In the genomic region with DNA sequence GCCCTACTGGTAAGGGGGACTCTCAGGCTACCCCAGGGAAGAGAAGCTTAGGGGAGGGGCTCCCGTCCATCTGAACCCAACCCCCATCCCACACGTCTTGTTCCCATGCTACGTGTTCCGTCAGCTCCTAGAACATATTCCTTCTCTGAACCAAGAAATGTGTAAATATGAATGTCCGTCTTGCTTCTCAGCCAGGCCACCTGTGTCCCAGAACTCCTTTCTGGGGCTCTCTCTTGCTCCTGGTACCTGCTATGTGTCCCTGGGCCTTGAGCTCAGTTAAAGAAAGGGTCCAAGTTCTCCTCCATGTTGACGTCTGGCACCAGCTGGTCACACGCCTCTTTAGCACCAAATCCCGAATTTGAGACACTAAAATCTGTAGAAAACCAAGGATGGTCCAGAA, we compare ENCODE assay signal across 22 mouse cellular contexts. TPM values are rescaled to one million over a fixed set of nuclear protein-coding genes. Genes with fewer than 3 reads are reported as not detected.
A peak's percentile ranks its signal among the peaks of the same experiment; 100 is the strongest.
DNase-seq lines count a peak whose midpoint lies in the region; ATAC-seq lines count a peak whose summit lies in the region.
"Had no signal": no experiment of that assay in that cellular context is flagged by ENCODE, and none has a peak within 500 bp of the region (broad histone marks: within the 10 kb centered on the region; RNA-seq: fewer than 3 reads in every experiment).

No protein-coding gene starts in this region.

- DNase-seq in heart, adult 11 months = peak; percentile 81
- no peak for DNase-seq in heart, postnatal 10 days
- peak; percentile 54 for DNase-seq in midbrain, embryonic 11.5 days (ENCODE audit: low spot score, missing footprints)
- peak; percentile 1 for DNase-seq in induced T-regulatory cell, adult 2 months (ENCODE audit: low read depth)
- no peak for DNase-seq in adrenal gland, postnatal 4 days (ENCODE audit: low spot score in 2 of 2)
- DNase-seq: adrenal gland, adult 2 months; adrenal gland, adult 8-10 months; adrenal gland, postnatal 10 days; adrenal gland, postnatal 14 days; adrenal gland, postnatal 25 days; adrenal gland, postnatal 36 days; B cell, adult 2 months; cerebellum, adult 11 months; cerebellum, adult 11-12 months; cerebellum, adult 18-20 months; cerebellum, adult 2 months had no signal

- no peaks in the 10 kb centered on the region for H3K9me3 ChIP-seq in midbrain, embryonic 11.5 days (ENCODE audit: control insufficient read depth, low read length)
- H3K9me3 ChIP-seq in midbrain, embryonic 13.5 days = no peaks in the 10 kb centered on the region

- H3K4me2 ChIP-seq in midbrain, embryonic 11.5 days = no peak overlapping the region
- no peak overlapping the region for H3K4me2 ChIP-seq in midbrain, embryonic 13.5 days (replicated peaks)

- peaks cover 5% of the 10 kb centered on the region for H3K36me3 ChIP-seq in midbrain, embryonic 11.5 days (ENCODE audit: control insufficient read depth, insufficient read depth, low read length)
- H3K36me3 ChIP-seq in midbrain, embryonic 13.5 days = peaks cover 84% of the 10 kb centered on the region
- H3K36me3 ChIP-seq: G1E had no signal

- H3K27ac ChIP-seq in midbrain, embryonic 11.5 days (ENCODE audit: low read depth, low read length) = no peak overlapping the region
- H3K27ac ChIP-seq in midbrain, embryonic 13.5 days = no peak overlapping the region

- H3K4me1 ChIP-seq in midbrain, embryonic 11.5 days (ENCODE audit: control insufficient read depth, insufficient read depth, low read length) = no peaks in the 10 kb centered on the region
- no peaks in the 10 kb centered on the region; the same call in 1 of the 2 replicates for H3K4me1 ChIP-seq in midbrain, embryonic 13.5 days (replicated peaks)

- no peaks in the 10 kb centered on the region for H3K27me3 ChIP-seq in midbrain, embryonic 11.5 days (ENCODE audit: control insufficient read depth, insufficient read depth, low read length)
- H3K27me3 ChIP-seq in midbrain, embryonic 13.5 days = no peaks in the 10 kb centered on the region
- H3K27me3 ChIP-seq: CH12.LX, Patski had no signal

- intact Hi-C loops in heart, postnatal 10 days (cut with DNase I) = no loop called here

- WGBS in midbrain, embryonic 11.5 days = 93% methylated on average over 8 of the region's 8 CpGs
- WGBS in midbrain, embryonic 13.5 days = 94% methylated on average over 8 of the region's 8 CpGs

- H3K4me3 ChIP-seq in midbrain, embryonic 11.5 days (ENCODE audit: low read depth, low read length) = no peak overlapping the region
- H3K4me3 ChIP-seq in midbrain, embryonic 13.5 days (replicated peaks) = no peak overlapping the region

- H3K9ac ChIP-seq in midbrain, embryonic 11.5 days (ENCODE audit: low read length) = no peak overlapping the region
- no peak overlapping the region for H3K9ac ChIP-seq in midbrain, embryonic 13.5 days (replicated peaks)

- no peak for ATAC-seq in midbrain, embryonic 11.5 days (ENCODE audit: low FRiP score)
- no peak for ATAC-seq in midbrain, embryonic 13.5 days
- ATAC-seq: activated CD4-positive, CD25-positive, alpha-beta regulatory T cell, adult 4 months; CD4-positive, CD25-positive, alpha-beta regulatory T cell, adult 4 months; Patski had no signal

RNA-seq across cellular contexts. Expression of gene Trib2, which starts 23.4 kb away (rescaled TPM):
- total RNA-seq in heart, postnatal 10 days (2021) = 10 to 100 TPM; 60.4 to 86.6 TPM
- 63.7 and 70.8 TPM in 2 replicates for polyA plus RNA-seq in midbrain, embryonic 11.5 days (2014; fragmentation: Nextera tagmentation; extraction: Ambion mirVana)
- polyA plus RNA-seq in midbrain, embryonic 13.5 days (2015; fragmentation: Nextera tagmentation; extraction: Ambion mirVana) = 120 and 121 TPM in 2 replicates
- 10 to 100 TPM; 25.6 to 27.4 TPM for total RNA-seq in adrenal gland, postnatal 4 days (2021)
- polyA plus RNA-seq: G1E had no signal

Comparison
In these comparisons a context has a peak if more than half of its experiments do, and no peak if none do; other contexts are left out.
1. DNase-seq: peak in heart, adult 11 months (single experiment), midbrain, embryonic 11.5 days (single experiment) and induced T-regulatory cell, adult 2 months (single experiment); none in heart, postnatal 10 days (0 of 2) and adrenal gland, postnatal 4 days (0 of 2).